Mouse (Mus musculus): Measurements from ENCODE around the gene Arhgef7. TPM values are rescaled to one million over a fixed set of nuclear protein-coding genes. Genes with fewer than 3 reads are reported as not detected.

Gene Arhgef7
- polyA plus RNA-seq, 1 experiment from 2014 or later = 46.4 TPM

DNA sequence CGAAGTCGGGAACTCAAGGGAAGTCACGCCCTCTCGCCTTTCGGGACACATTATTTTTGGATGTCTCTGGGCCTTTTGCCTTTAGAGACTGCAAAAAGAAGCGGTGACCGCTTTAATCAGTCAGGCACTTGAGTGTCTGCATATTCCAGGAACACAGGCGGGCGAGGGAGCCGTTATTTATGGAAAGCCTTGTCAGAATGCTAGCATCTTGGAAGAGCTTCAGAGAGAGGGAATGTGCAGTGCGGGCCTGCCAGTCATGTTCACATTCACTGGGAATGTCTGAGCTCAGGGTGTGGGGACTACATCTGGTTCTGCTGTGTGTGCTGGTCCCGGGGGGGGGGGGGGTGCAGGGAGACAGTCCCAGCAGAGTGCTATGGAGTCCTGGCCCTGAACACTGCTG lies 21.7 kb upstream of the Arhgef7 start:
- Histone ChIP-seq H3K27me3 (ENCODE audit: control insufficient read depth, insufficient read depth, low read length) (0 out of 2 replicates have a peak, but pooled peaks cover 2% of the 10 kb centered on the region), H3K9me3 (replicated peaks; ENCODE audit: control insufficient read depth, low read length) (0 out of 2 replicates have a peak, but pooled peaks cover 3% of the 10 kb centered on the region), H3K4me1 (ENCODE audit: control insufficient read depth, insufficient read depth, low read length) (peaks cover 22% of the 10 kb centered on the region), H3K4me2 (no peak overlapping the region), H3K36me3 (ENCODE audit: control insufficient read depth, insufficient read depth, low read length) (no peaks in the 10 kb centered on the region), H3K9ac (ENCODE audit: low read depth, low read length) (no peak overlapping the region), H3K27ac (ENCODE audit: low read depth, low read length) (peak overlapping the region; percentile 65), H3K4me3 (ENCODE audit: low read depth, low read length) (no peak overlapping the region)
- ATAC-seq (replicated peaks; ENCODE audit: insufficient number of reproducible peaks, low FRiP score, low TSS enrichment) = peak; percentile 57; the same call in 1 of the 2 replicates
- 51% methylated on average over 12 of the region's 12 CpGs for WGBS (ENCODE audit: insufficient replicate concordance)

- 15% methylated on average over 3 of the region's 3 CpGs for WGBS (ENCODE audit: insufficient replicate concordance)
- Histone ChIP-seq H3K4me1 (ENCODE audit: control insufficient read depth, insufficient read depth, low read length) (peaks cover 22% of the 10 kb centered on the region), H3K4me2 (no peak overlapping the region), H3K9ac (ENCODE audit: low read depth, low read length) (no peak overlapping the region), H3K27ac (ENCODE audit: low read depth, low read length) (no peak overlapping the region), H3K9me3 (replicated peaks; ENCODE audit: control insufficient read depth, low read length) (0 out of 2 replicates have a peak, but pooled peaks cover 3% of the 10 kb centered on the region), H3K36me3 (ENCODE audit: control insufficient read depth, insufficient read depth, low read length) (no peaks in the 10 kb centered on the region), H3K4me3 (ENCODE audit: low read depth, low read length) (no peak overlapping the region), H3K27me3 (ENCODE audit: control insufficient read depth, insufficient read depth, low read length) (no peaks in the 10 kb centered on the region)
- ATAC-seq (replicated peaks; ENCODE audit: insufficient number of reproducible peaks, low FRiP score, low TSS enrichment) = no peak
Measured at GRCm38 (mm10) chr8:11707701-11708100, 19.8 kb upstream of the Arhgef7 start.

DNA sequence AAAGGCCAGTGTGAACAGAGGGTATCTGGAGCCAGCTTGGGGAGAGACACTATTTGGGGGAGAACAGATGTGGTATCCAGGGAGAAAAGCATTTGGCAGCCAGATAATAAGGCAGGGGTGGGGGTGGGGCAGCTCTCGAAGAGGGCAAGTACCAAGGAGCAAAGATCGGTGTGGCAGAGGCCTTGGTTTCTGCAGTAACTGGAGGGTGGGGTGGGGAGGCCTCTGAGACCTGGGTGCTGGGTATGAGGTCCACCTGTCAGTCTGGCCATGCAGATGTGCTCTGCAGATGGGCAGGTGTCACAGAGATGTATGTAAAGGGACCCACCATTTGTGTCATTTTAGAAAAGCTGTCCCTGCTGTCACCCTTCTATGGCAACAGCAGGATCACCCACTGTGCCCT lies 18.7 kb upstream of the Arhgef7 start:
- Histone ChIP-seq H3K27me3 (ENCODE audit: control insufficient read depth, insufficient read depth, low read length) (no peaks in the 10 kb centered on the region), H3K9ac (ENCODE audit: low read depth, low read length) (no peak overlapping the region), H3K27ac (ENCODE audit: low read depth, low read length) (no peak overlapping the region), H3K9me3 (replicated peaks; ENCODE audit: control insufficient read depth, low read length) (no peaks in the 10 kb centered on the region), H3K4me2 (no peak overlapping the region), H3K36me3 (ENCODE audit: control insufficient read depth, insufficient read depth, low read length) (no peaks in the 10 kb centered on the region), H3K4me3 (ENCODE audit: low read depth, low read length) (no peak overlapping the region), H3K4me1 (ENCODE audit: control insufficient read depth, insufficient read depth, low read length) (peaks cover 22% of the 10 kb centered on the region)
- 31% methylated on average over 2 of the region's 2 CpGs for WGBS (ENCODE audit: insufficient replicate concordance)
- ATAC-seq (replicated peaks; ENCODE audit: insufficient number of reproducible peaks, low FRiP score, low TSS enrichment) = no peak

DNA sequence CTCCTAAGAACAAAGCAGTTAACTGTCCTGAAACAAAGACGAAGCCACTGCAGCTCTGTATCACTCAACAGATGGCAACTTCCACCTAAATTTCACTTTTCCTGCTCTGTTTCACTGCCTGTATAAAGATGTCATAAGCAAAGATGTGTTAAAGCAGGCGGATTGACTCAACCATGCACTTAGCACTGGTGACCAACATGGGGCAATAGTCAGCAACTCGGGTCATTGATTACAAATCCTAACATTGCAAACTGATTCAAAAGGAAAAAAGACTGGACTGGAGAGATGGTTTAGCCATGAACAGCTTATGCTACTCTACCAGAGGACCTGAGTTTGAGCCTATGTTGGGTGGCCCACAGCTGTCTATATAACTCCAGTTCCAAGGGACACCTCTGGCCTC lies 18.0 kb upstream of the Arhgef7 start:
- WGBS (ENCODE audit: insufficient replicate concordance) = 81% methylated on average over 3 of the region's 3 CpGs
- peaks cover 22% of the 10 kb centered on the region for H3K4me1 ChIP-seq (ENCODE audit: control insufficient read depth, insufficient read depth, low read length)

DNA sequence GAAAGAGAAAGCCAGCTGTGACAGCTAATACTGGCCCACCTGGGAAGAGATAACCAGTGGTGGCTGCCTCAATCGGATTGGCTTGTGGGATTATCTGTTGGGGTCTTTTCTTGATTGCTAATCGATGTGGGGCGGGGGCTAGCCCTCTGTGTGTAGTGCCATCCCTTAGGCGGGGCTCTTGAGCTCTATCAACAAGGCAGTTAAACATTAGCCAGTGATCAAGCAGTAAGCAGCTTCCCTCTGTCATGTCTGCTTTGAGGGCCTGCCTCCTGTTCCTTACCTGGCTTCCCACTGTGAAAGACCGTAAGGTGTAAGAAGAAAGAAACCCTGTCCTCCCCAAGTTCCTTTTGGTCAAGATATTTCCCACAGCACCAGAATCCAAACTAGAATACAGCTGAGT lies 17.1 kb upstream of the Arhgef7 start:
- Histone ChIP-seq H3K27me3 (ENCODE audit: control insufficient read depth, insufficient read depth, low read length) (no peaks in the 10 kb centered on the region), H3K4me3 (ENCODE audit: low read depth, low read length) (no peak overlapping the region), H3K9ac (ENCODE audit: low read depth, low read length) (no peak overlapping the region), H3K27ac (ENCODE audit: low read depth, low read length) (no peak overlapping the region), H3K4me1 (ENCODE audit: control insufficient read depth, insufficient read depth, low read length) (peaks cover 22% of the 10 kb centered on the region), H3K4me2 (no peak overlapping the region), H3K36me3 (ENCODE audit: control insufficient read depth, insufficient read depth, low read length) (no peaks in the 10 kb centered on the region), H3K9me3 (replicated peaks; ENCODE audit: control insufficient read depth, low read length) (no peaks in the 10 kb centered on the region)
- 34% methylated on average over 5 of the region's 5 CpGs for WGBS (ENCODE audit: insufficient replicate concordance)
- no peak for ATAC-seq (replicated peaks; ENCODE audit: insufficient number of reproducible peaks, low FRiP score, low TSS enrichment)

More for the DNA sequence above, 18.0 kb upstream of the Arhgef7 start:
- no peak overlapping the region for H3K27ac ChIP-seq (ENCODE audit: low read depth, low read length)
- no peak overlapping the region for H3K9ac ChIP-seq (ENCODE audit: low read depth, low read length)
- no peaks in the 10 kb centered on the region for H3K36me3 ChIP-seq (ENCODE audit: control insufficient read depth, insufficient read depth, low read length)
- H3K9me3 ChIP-seq (replicated peaks; ENCODE audit: control insufficient read depth, low read length) = no peaks in the 10 kb centered on the region
- H3K4me2 ChIP-seq = no peak overlapping the region
- no peaks in the 10 kb centered on the region for H3K27me3 ChIP-seq (ENCODE audit: control insufficient read depth, insufficient read depth, low read length)
- no peak for ATAC-seq (replicated peaks; ENCODE audit: insufficient number of reproducible peaks, low FRiP score, low TSS enrichment)
- no peak overlapping the region for H3K4me3 ChIP-seq (ENCODE audit: low read depth, low read length)

DNA sequence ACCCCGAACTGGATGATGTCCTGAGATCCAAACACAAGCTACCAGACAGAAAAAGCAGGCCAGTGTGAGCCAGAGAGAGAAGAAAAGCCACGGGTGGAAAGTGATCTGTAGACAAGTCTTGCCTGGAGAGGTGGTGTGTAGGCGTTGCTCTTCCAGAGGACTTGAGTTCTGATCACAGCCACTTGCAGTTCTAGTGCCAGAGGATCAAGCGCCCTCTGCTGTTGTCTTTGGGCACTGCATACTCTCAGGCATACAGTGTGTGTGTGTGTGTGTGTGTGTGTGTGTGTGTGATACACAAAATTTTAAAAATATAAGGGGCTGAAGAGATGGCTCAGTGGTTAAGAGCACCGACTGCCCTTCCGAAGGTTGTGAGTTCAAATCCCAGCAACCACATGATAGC lies 15.3 kb upstream of the Arhgef7 start:
- H3K9me3 ChIP-seq (replicated peaks; ENCODE audit: control insufficient read depth, low read length) = no peaks in the 10 kb centered on the region
- H3K9ac ChIP-seq (ENCODE audit: low read depth, low read length) = no peak overlapping the region
- H3K36me3 ChIP-seq (ENCODE audit: control insufficient read depth, insufficient read depth, low read length) = no peaks in the 10 kb centered on the region
- peaks cover 18% of the 10 kb centered on the region for H3K4me1 ChIP-seq (ENCODE audit: control insufficient read depth, insufficient read depth, low read length)
- no peaks in the 10 kb centered on the region for H3K27me3 ChIP-seq (ENCODE audit: control insufficient read depth, insufficient read depth, low read length)
- 87% methylated on average over 6 of the region's 6 CpGs for WGBS (ENCODE audit: insufficient replicate concordance)
- H3K4me3 ChIP-seq (ENCODE audit: low read depth, low read length) = no peak overlapping the region
- H3K4me2 ChIP-seq = no peak overlapping the region
- no peak for ATAC-seq (replicated peaks; ENCODE audit: insufficient number of reproducible peaks, low FRiP score, low TSS enrichment)
- no peak overlapping the region for H3K27ac ChIP-seq (ENCODE audit: low read depth, low read length)

DNA sequence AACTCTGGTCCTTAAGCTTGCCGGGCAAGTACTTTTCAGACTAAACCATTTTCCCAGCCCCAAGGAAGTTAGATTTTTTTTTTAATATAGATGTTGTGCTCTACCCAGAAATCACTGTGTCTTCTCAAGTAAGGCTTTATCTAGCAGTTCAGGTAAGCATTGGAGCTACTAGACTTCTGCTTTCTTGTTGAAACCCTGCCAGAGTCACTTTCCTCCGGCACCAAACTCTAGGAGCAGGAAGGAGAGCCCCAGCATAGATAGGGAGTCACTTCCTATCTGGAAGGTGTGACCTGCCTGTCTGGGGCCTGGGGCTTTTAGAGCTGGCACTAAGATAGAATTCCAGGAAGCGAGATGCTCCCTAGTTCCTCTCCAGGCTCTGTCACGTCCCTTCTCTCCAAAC lies 10.3 kb upstream of the Arhgef7 start:
- no peaks in the 10 kb centered on the region for H3K9me3 ChIP-seq (replicated peaks; ENCODE audit: control insufficient read depth, low read length)
- H3K4me2 ChIP-seq = no peak overlapping the region
- no peak overlapping the region for H3K4me3 ChIP-seq (ENCODE audit: low read depth, low read length)
- H3K36me3 ChIP-seq (ENCODE audit: control insufficient read depth, insufficient read depth, low read length) = no peaks in the 10 kb centered on the region
- 43% methylated on average over 4 of the region's 4 CpGs for WGBS (ENCODE audit: insufficient replicate concordance)
- peaks cover 3% of the 10 kb centered on the region; the same call in 1 of the 2 replicates for H3K27me3 ChIP-seq (ENCODE audit: control insufficient read depth, insufficient read depth, low read length)
- H3K9ac ChIP-seq (ENCODE audit: low read depth, low read length) = no peak overlapping the region
- no peaks in the 10 kb centered on the region for H3K4me1 ChIP-seq (ENCODE audit: control insufficient read depth, insufficient read depth, low read length)
- ATAC-seq (replicated peaks; ENCODE audit: insufficient number of reproducible peaks, low FRiP score, low TSS enrichment) = no peak
- no peak overlapping the region for H3K27ac ChIP-seq (ENCODE audit: low read depth, low read length)

- Histone ChIP-seq H3K9me3 (replicated peaks; ENCODE audit: control insufficient read depth, low read length) (no peaks in the 10 kb centered on the region), H3K27ac (ENCODE audit: low read depth, low read length) (peak overlapping the region; percentile 91), H3K4me1 (ENCODE audit: control insufficient read depth, insufficient read depth, low read length) (peaks cover 5% of the 10 kb centered on the region), H3K27me3 (ENCODE audit: control insufficient read depth, insufficient read depth, low read length) (peaks cover 37% of the 10 kb centered on the region), H3K4me3 (ENCODE audit: low read depth, low read length) (peak overlapping the region; percentile 75), H3K4me2 (peak overlapping the region; percentile 76), H3K9ac (ENCODE audit: low read depth, low read length) (peak overlapping the region; percentile 89), H3K36me3 (ENCODE audit: control insufficient read depth, insufficient read depth, low read length) (no peaks in the 10 kb centered on the region)
- no peak for ATAC-seq (replicated peaks; ENCODE audit: insufficient number of reproducible peaks, low FRiP score, low TSS enrichment)
- 2% methylated on average over 21 of the region's 22 CpGs for WGBS (ENCODE audit: insufficient replicate concordance)
Measured at GRCm38 (mm10) chr8:11727273-11727650, 259 bp upstream of the Arhgef7 start.

DNA sequence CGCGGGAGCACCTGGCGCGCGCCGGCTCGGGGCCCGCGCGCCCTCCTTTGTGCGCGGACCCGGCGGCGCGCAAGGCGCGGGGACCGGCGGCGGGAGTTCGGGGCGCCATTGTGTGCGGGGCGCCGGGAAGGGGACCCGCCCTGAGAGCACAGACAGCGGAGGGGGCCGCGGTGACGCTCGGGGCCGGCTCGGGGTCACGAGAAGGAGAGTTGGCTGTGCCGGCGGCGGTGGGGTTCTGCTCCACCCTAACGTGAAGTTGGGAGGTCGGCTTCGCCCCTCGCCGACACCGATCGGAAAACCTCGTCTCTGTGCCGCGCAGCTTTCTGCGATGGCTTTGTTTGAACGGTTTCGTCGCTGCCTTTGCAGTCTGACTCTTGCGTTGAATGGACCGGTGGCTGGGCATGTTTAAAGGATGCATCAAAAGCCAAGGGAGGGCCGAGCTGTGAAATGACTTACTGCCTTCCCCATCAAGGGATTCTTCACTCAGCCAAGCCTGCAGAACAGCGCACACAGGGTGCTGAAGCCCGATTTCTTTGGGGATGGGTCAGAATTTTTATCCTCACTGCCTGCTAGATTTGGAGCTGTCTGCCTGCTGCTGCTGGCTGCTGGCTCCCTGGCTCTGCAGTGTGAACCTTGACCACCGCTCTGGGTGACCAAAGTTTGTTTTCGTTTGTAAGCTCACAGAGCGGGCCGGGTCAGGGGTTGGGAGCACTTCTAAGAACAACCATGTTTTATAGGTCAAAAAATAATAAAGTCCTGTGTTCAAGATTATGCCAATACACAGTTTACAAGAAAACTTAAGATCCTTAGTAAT lies 1.2 kb downstream of the Arhgef7 start:
- peak overlapping the region; percentile 75 for H3K4me3 ChIP-seq (ENCODE audit: low read depth, low read length)
- no peak for ATAC-seq (replicated peaks; ENCODE audit: insufficient number of reproducible peaks, low FRiP score, low TSS enrichment)
- WGBS (ENCODE audit: insufficient replicate concordance) = 2% methylated on average over 61 of the region's 61 CpGs

More for the DNA sequence above, 1.2 kb downstream of the Arhgef7 start:
- H3K27ac ChIP-seq (ENCODE audit: low read depth, low read length) = peak overlapping the region; percentile 91
- peaks cover 33% of the 10 kb centered on the region for H3K27me3 ChIP-seq (ENCODE audit: control insufficient read depth, insufficient read depth, low read length)
- H3K36me3 ChIP-seq (ENCODE audit: control insufficient read depth, insufficient read depth, low read length) = no peaks in the 10 kb centered on the region
- peaks cover 5% of the 10 kb centered on the region for H3K4me1 ChIP-seq (ENCODE audit: control insufficient read depth, insufficient read depth, low read length)
- H3K4me2 ChIP-seq = peak overlapping the region; percentile 76
- peak overlapping the region; percentile 89 for H3K9ac ChIP-seq (ENCODE audit: low read depth, low read length)
- H3K9me3 ChIP-seq (replicated peaks; ENCODE audit: control insufficient read depth, low read length) = no peaks in the 10 kb centered on the region
